Mouse (Mus musculus) heart, adult 9 months (tissue): ENCODE data around the gene Tbc1d20.
"Not testable (repeated sequence)": the region's sequence is repeated elsewhere in the genome, so short reads cannot be mapped to it uniquely, and the experiment has no call there.

Experiments used
- DNase-seq, 2 experiments: peaks; one replicate each; pipeline ENCODE4 v3.0.0; 2022; ENCODE audit warnings: low spot score in 2 of 2

Gene Tbc1d20

GRCm38 (mm10) chr2:152326654-152327053, 33.0 kb downstream of the Tbc1d20 start:
- no peak for DNase-seq

GRCm38 (mm10) chr2:152327980-152328379, 34.4 kb downstream of the Tbc1d20 start:
- peak in 1 of 2 experiments; percentile 68 for DNase-seq

GRCm38 (mm10) chr2:152330858-152331423, 37.3 kb downstream of the Tbc1d20 start:
- DNase-seq = no peak

DNA sequence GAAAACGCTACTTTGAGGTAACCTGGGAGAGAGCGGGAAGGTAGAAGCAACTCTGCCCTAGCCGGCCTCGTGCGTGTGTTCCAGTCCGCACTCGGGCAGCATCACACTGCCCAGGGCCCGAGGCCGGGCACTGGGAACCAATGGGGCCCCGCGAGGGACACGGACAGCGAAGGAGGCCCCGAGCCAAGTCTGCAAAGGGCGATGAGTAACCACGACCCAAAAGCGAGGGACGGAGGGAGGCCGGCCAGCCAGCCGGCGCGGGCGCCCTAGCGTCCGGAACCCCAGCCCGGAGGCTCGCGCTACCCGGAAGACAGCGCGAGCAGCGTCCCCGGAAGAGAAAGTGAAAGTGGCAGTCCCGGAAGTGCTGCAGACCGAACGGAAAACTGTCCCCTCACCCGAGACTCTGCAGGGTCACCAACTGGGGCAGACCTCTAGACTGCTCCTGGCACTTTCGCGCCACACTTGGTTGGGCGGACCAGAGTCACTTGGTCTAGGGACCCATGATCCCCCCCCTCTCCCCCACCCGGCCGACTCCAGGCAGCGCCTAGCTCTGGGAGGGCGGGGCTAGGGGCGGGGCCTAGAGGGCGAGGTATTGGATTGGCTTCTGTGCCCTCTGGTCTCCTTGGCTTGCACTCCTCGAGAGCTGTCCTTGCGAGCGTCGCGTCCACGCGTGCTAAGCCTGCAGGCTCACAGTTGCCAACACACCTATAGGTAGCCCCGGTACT, 38.6 kb downstream of the Tbc1d20 start, which contains the start of gene Rbck1:
Rbck1 (minus strand) TSS at position 553 of the 725 bp plus-strand sequence.
- DNase-seq = peak; percentile 93 to 94

DNA sequence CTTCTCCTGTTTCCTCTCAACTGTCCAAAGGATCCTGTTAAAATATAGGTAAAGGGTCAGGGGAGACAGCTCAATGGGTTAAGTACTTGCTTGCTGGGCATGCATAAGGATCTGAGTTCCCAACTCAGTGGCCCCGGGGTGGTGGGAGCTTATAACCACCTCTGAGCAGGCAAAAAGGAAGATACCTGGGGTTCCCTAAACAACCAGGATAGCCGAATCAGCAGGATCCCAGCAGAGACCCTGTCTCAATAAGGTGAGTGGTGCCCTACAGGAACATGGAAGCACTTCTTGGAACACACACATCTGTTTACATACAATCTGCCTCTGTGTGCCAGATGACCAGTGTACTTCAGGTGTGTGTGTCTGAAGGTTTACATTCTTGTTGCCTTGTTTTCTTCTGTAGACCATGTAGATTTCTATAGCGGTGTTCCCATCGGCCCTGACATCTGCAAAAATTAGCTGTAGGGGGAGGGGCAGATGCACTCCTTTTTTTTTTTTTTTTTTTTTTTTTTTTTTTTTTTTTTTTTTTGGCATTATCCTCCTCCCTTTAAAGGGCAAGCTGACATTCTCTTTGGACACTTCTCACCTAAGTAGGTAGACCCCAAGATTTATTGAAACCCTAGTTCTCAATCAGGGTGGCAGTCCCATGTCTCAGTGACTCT, 39.8 kb downstream of the Tbc1d20 start:
- no peak for DNase-seq

DNA sequence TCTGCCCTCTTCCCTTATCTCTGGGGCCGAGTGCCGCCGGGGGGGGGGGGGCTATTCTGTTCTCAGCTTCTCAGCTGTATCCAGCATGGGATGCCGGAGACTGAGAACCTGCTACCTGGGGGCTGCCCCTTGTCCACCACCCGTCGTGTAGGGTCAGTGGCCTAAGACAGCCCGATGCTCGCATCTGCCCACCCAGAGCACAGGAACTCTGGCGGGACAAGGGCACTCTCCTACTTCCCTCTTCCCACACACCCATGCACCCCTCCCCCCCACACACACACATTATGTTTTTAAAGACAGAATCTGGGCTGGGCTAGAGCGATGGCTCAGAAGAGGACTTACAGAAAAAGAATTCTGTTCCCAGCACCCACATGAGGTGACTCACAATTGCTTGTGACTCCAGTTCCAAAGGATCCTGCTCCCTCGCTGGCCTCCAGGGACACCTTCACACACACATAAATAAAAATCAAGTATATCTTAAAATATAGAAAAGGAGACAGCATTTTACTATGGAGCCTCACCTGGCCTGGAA, 41.7 kb downstream of the Tbc1d20 start:
- no peak for DNase-seq

- DNase-seq = no peak
Measured at GRCm38 (mm10) chr2:152336856-152337255, 43.2 kb downstream of the Tbc1d20 start.

DNA sequence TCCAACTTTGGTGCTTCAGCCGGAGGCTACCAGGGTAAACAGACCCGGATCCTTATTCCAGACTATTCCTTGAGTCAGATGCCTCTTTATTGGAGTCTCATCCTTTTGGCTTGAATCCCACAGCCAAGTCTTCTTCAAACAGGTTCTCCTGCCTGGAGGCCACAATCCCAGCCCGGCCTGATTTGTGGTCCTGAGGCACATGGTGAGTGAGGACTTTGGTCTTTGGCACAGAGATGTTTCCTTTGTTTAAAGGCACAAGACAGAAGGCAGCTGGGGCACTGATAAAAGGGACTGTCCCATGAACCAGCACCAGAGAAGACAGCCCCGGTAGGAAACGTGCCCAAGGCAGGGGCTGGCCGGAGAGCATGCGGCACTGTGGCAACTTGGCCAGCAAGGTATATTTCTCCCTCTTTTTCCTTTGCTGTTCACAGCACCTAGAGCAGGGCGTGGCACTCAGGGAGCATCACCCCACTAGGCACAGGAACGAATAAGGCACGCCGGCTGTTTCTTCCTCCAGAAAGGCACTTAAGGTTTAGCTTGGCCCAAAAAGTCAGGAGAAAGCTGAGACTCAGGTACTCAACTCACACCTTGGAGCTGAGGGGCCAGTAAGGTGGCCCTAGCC, 44.1 kb downstream of the Tbc1d20 start:
- no peak for DNase-seq

GRCm38 (mm10) chr2:152338319-152338718, 44.7 kb downstream of the Tbc1d20 start:
- no peak for DNase-seq

GRCm38 (mm10) chr2:152339631-152340179, 46.1 kb downstream of the Tbc1d20 start:
- no peak for DNase-seq

GRCm38 (mm10) chr2:152343329-152344213, 49.9 kb downstream of the Tbc1d20 start, which contains the start of gene Trib3:
Gene Trib3, minus strand, starts transcription at chr2:152344032.
- peak; percentile 82 to 84 for DNase-seq

- peak; percentile 38 to 46 for DNase-seq
Measured at GRCm38 (mm10) chr2:152344361-152344760, 50.7 kb downstream of the Tbc1d20 start.

DNA sequence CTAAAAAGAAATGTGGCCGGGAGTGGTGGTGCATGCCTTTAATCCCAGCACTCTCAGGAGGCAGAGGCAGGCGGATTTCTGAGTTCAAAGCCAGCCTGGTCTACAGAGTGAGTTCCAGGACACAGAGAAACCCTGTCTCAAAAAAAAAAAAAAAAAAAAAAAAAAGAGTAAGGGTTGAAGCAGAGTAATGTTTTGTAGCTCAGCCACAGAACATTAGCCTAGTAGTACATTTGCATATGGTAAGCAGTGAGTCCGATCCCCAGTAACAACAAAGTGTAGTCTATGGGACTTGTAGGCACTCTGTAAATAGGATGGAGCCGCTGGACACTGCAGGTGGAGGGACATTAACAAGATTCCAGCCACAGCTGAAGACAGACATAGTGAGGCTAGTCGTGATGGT, 51.3 kb downstream of the Tbc1d20 start:
- no peak for DNase-seq

GRCm38 (mm10) chr2:152345393-152345792, 51.8 kb downstream of the Tbc1d20 start:
- DNase-seq = no peak

DNA sequence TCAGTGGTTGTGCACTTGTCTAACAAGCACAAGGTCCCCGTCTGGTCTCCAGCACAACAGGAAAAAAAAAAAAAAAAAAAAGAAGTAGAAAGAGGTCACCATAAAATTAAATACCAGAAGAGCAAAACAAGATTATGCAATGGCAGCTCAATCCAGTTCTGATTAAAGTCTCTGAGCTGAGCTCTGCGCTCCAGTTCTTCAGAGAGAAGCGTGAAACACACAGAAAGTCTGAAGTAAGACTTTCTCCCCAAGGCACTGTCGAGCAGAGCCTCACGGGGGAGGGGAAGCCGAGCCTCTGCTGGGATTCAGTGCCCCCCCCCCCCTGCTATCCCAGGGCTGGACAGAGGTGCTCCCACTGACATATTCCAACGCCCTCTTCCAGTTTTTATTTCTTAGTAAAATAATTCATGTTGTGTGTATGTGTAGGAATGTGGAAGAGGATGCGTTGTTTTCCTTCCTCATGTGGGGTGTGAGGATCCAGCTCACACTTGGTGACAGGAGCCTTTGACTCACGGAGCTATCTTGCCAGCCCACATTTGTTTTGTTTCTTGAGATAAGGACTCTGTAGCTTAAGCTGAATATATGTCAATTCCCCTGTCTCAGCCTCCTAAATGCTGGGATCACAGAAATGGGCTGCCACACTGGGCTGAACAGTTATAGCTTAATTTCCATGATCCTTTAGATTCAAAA, 53.3 kb downstream of the Tbc1d20 start:
- no peak for DNase-seq

DNA sequence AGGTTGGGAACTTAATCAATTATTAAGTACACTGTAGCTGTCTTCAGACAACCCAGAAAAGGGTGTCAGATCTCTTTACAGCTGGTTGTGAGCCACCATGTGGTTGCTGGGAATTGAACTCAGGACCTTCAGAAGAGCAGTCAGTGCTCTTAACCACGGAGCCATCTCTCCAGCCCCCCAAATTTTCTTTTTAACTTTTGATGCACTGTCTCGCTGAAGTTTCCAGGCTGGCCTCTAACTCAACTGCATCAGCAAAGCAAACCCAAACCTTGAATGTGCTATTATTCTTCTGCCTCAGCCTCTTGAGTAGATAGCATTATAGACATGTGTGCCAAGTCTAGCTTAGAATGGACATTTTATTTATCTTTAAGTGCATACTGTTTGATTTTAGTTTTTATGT, 54.1 kb downstream of the Tbc1d20 start:
- DNase-seq = no peak

- no peak for DNase-seq
Measured at GRCm38 (mm10) chr2:152349205-152349604, 55.6 kb downstream of the Tbc1d20 start.

DNA sequence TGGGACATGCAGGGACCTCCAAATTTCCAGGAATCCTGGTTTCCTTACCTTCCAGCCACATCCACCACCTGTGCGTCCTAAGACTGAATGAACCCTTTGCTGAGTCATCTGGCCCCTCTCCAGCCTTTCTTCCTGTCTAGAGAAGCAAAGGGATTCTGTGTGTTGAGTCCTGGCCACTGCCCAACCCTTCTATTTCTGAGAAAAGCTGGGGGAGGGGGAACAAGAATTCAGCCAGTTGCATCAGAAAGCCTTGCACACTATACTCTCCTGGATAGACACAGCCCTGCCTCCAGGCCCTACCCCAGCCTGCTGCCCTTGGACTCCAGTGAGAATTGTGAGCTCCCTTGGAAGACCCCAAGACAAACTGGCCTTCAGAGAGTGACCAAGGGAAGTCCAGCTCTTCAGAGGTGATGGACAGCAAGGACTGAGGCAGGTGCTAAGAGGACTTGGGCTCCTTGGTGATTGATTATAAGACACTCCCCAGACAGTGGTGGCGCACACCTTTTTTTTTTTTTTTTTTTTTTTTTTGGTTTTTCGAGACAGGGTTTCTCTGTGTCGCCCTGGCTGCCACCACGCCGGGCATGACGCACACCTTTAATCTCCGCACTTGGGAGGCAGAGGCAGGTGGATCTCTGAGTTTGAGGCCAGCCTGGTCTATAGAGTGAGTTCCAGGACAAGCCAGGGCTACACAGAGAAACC, 56.4 kb downstream of the Tbc1d20 start:
- peak; percentile 60 to 65 for DNase-seq

- DNase-seq = no peak
Measured at GRCm38 (mm10) chr2:152357254-152357653, 63.6 kb downstream of the Tbc1d20 start.

DNA sequence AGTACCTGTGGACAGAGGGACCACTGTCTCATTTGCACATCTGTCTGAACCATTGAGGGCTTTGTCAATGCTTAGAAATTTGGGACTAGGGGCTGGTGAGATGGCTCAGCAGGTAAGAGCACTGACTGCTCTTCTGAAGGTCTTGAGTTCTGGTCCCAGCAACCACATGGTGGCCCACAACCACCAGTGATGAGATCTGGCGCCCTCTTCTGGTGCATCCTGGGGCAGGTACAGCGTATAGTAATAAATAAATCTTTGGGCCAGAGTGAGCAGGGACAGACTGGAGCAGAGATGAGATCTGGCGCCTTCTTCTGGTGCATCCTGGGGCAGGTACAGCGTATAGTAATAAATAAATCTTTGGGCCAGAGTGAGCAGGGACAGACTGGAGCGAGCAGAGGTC, 65.3 kb downstream of the Tbc1d20 start:
- DNase-seq = not testable (repeated sequence)
